Mouse (Mus musculus): ENCODE measurements around the gene Map3k13. TPM values are rescaled to one million over a fixed set of nuclear protein-coding genes. Genes with fewer than 3 reads are reported as not detected.

Gene Map3k13
- polyA plus RNA-seq, 1 experiment = 13.3 TPM

GRCm38 (mm10) chr16:21781895-21782294, 12.3 kb upstream of the Map3k13 start:
- 87% methylated on average over 3 of the region's 3 CpGs for WGBS
- no peak for DNase-seq
- Histone ChIP-seq H3K4me3 (replicated peaks; ENCODE audit: insufficient read depth, low read depth, low read length) (no peak overlapping the region), H3K27me3 (ENCODE audit: control insufficient read depth, insufficient read depth, low read length) (no peaks in the 10 kb centered on the region), H3K27ac (ENCODE audit: insufficient read depth, low read length) (no peak overlapping the region), H3K4me1 (ENCODE audit: control insufficient read depth, insufficient read depth, low read length) (no peaks in the 10 kb centered on the region)
- TF ChIP-seq POLR2A (IDR thresholded peaks at IDR 0.05; ENCODE audit: borderline replicate concordance, insufficient read depth, low read length) (no peak), CTCF (IDR thresholded peaks at IDR 0.05; ENCODE audit: borderline replicate concordance, insufficient read depth, low read depth, low read length) (no peak)

DNA sequence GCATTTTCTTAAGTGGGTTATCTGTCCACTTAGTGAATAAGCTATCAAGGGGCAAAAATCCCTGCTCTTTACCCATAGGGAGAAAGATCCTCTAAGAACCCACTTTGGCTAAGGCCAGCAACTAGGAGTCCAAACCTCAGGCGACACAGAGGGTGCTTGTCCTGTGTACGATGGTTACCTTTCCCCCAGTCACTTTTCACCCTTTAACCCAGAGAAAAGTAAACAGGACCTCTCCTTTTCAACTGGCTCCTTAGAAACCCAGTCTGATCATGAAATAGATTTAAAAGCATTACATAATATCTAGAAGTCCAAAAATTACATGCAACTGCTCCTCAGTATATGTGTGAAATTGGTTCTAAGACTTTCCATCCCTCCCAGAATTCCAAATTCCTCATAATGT, 11.3 kb upstream of the Map3k13 start:
- Histone ChIP-seq H3K4me3 (replicated peaks; ENCODE audit: insufficient read depth, low read depth, low read length) (no peak overlapping the region), H3K4me1 (ENCODE audit: control insufficient read depth, insufficient read depth, low read length) (no peaks in the 10 kb centered on the region), H3K27me3 (ENCODE audit: control insufficient read depth, insufficient read depth, low read length) (no peaks in the 10 kb centered on the region), H3K27ac (ENCODE audit: insufficient read depth, low read length) (no peak overlapping the region)
- TF ChIP-seq POLR2A (IDR thresholded peaks at IDR 0.05; ENCODE audit: borderline replicate concordance, insufficient read depth, low read length) (no peak), CTCF (IDR thresholded peaks at IDR 0.05; ENCODE audit: borderline replicate concordance, insufficient read depth, low read depth, low read length) (no peak)
- no peak for DNase-seq
- 85% methylated on average over 2 of the region's 2 CpGs for WGBS

GRCm38 (mm10) chr16:21785000-21785399, 9.1 kb upstream of the Map3k13 start:
- 77% methylated on average over 4 of the region's 4 CpGs for WGBS
- Histone ChIP-seq H3K4me3 (replicated peaks; ENCODE audit: insufficient read depth, low read depth, low read length) (no peak overlapping the region), H3K4me1 (ENCODE audit: control insufficient read depth, insufficient read depth, low read length) (no peaks in the 10 kb centered on the region), H3K27ac (ENCODE audit: insufficient read depth, low read length) (no peak overlapping the region), H3K27me3 (ENCODE audit: control insufficient read depth, insufficient read depth, low read length) (no peaks in the 10 kb centered on the region)
- DNase-seq = no peak
- TF ChIP-seq POLR2A (IDR thresholded peaks at IDR 0.05; ENCODE audit: borderline replicate concordance, insufficient read depth, low read length) (no peak), CTCF (IDR thresholded peaks at IDR 0.05; ENCODE audit: borderline replicate concordance, insufficient read depth, low read depth, low read length) (no peak)

DNA sequence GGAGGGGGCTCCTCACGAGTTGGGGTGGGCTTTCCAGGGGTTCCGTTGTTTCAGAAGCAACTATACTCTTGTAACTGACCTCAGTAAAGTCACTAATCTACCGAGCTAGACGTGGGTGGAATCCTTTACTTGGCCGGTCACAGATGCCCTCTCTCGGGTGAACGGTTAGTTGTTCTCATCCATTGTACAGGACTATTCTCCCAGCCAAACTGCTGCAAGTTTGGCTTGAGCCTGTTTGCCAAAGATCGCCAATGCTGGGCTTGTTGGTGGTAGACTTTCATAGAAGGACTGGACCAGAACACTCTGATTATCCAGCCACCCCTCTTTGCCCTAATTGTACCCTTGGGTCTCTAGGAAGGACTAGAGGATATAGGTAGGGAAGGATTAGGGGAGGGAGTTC, 7.8 kb upstream of the Map3k13 start:
- Histone ChIP-seq H3K4me1 (ENCODE audit: control insufficient read depth, insufficient read depth, low read length) (no peaks in the 10 kb centered on the region), H3K27me3 (ENCODE audit: control insufficient read depth, insufficient read depth, low read length) (no peaks in the 10 kb centered on the region), H3K4me3 (replicated peaks; ENCODE audit: insufficient read depth, low read depth, low read length) (no peak overlapping the region), H3K27ac (ENCODE audit: insufficient read depth, low read length) (no peak overlapping the region)
- no peak for DNase-seq
- TF ChIP-seq CTCF (IDR thresholded peaks at IDR 0.05; ENCODE audit: borderline replicate concordance, insufficient read depth, low read depth, low read length) (no peak), POLR2A (IDR thresholded peaks at IDR 0.05; ENCODE audit: borderline replicate concordance, insufficient read depth, low read length) (no peak)
- 80% methylated on average over 8 of the region's 8 CpGs for WGBS

- no peak within 1 kb of the TSS for H3K27ac ChIP-seq (ENCODE audit: insufficient read depth, low read length)
- no peak for TF ChIP-seq CTCF (IDR thresholded peaks at IDR 0.05; ENCODE audit: borderline replicate concordance, insufficient read depth, low read depth, low read length)
- peak; percentile 36; the same call in 1 of the 2 replicates for TF ChIP-seq POLR2A (IDR thresholded peaks at IDR 0.05; ENCODE audit: borderline replicate concordance, insufficient read depth, low read length)
- DNase-seq = peak; percentile 66 to 69
- no peaks in the 10 kb centered on the region for H3K27me3 ChIP-seq (ENCODE audit: control insufficient read depth, insufficient read depth, low read length)
- WGBS = 7% methylated on average over 28 of the region's 28 CpGs
- peak within 1 kb of the TSS; percentile 58 for H3K4me3 ChIP-seq (replicated peaks; ENCODE audit: insufficient read depth, low read depth, low read length)
- no peaks in the 10 kb centered on the region for H3K4me1 ChIP-seq (ENCODE audit: control insufficient read depth, insufficient read depth, low read length)
Measured at GRCm38 (mm10) chr16:21787516-21788353, 6.4 kb upstream of the Map3k13 start, which contains the start of gene Ehhadh. TSS of gene Ehhadh (minus strand) at chr16:21787807.

DNA sequence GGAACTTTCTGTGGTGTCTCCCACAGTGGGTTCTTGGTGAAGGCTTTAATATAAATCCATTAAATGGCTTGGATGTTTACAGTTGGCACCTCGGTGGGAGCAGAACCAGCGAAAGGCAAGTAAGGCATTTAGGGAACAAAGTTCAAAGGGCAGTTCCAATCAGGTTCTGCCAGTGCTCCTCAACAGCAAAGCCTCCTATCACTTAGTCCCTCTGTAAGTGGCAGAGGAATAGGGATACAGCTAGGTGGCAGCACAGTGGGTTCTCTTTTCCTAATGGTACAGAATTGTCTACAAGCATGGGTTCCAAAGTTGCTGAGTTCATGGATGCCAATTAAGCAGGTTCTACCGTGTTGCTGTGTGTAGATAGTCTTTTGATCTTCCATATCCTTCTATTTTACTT, 5.6 kb upstream of the Map3k13 start:
- H3K27ac ChIP-seq (ENCODE audit: insufficient read depth, low read length) = no peak overlapping the region
- H3K27me3 ChIP-seq (ENCODE audit: control insufficient read depth, insufficient read depth, low read length) = no peaks in the 10 kb centered on the region
- H3K4me1 ChIP-seq (ENCODE audit: control insufficient read depth, insufficient read depth, low read length) = no peaks in the 10 kb centered on the region
- DNase-seq = no peak
- H3K4me3 ChIP-seq (replicated peaks; ENCODE audit: insufficient read depth, low read depth, low read length) = no peak overlapping the region
- WGBS = 58% methylated on average over 3 of the region's 3 CpGs
- TF ChIP-seq CTCF (IDR thresholded peaks at IDR 0.05; ENCODE audit: borderline replicate concordance, insufficient read depth, low read depth, low read length) (no peak), POLR2A (IDR thresholded peaks at IDR 0.05; ENCODE audit: borderline replicate concordance, insufficient read depth, low read length) (no peak)

DNA sequence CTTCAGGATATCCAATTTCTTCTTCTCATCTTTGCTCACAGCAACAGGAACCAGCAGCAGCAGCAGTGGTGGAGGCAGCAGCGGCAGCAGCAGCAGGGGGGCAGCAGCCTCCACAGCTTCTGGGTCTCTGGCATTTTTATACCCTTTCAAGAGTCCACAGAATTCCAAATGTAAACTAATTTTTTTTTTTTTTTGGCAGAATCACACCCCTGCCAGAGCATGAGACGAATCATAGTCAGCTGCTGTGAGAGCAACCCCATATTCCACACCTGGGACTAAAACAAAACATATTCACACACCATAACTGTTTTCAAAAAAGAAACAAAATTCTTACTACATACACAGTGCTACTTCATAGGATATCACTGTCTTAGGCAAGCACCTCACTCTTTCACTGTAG, 5.0 kb upstream of the Map3k13 start:
- 78% methylated on average over 2 of the region's 2 CpGs for WGBS
- H3K27ac ChIP-seq (ENCODE audit: insufficient read depth, low read length) = no peak overlapping the region
- H3K4me3 ChIP-seq (replicated peaks; ENCODE audit: insufficient read depth, low read depth, low read length) = no peak overlapping the region
- H3K27me3 ChIP-seq (ENCODE audit: control insufficient read depth, insufficient read depth, low read length) = no peaks in the 10 kb centered on the region
- TF ChIP-seq CTCF (IDR thresholded peaks at IDR 0.05; ENCODE audit: borderline replicate concordance, insufficient read depth, low read depth, low read length) (no peak), POLR2A (IDR thresholded peaks at IDR 0.05; ENCODE audit: borderline replicate concordance, insufficient read depth, low read length) (no peak)
- no peaks in the 10 kb centered on the region for H3K4me1 ChIP-seq (ENCODE audit: control insufficient read depth, insufficient read depth, low read length)
- DNase-seq = no peak

GRCm38 (mm10) chr16:21790469-21790868, 3.7 kb upstream of the Map3k13 start:
- TF ChIP-seq POLR2A (IDR thresholded peaks at IDR 0.05; ENCODE audit: borderline replicate concordance, insufficient read depth, low read length) (no peak), CTCF (IDR thresholded peaks at IDR 0.05; ENCODE audit: borderline replicate concordance, insufficient read depth, low read depth, low read length) (no peak)
- H3K27ac ChIP-seq (ENCODE audit: insufficient read depth, low read length) = no peak overlapping the region
- DNase-seq = no peak
- no peak overlapping the region for H3K4me3 ChIP-seq (replicated peaks; ENCODE audit: insufficient read depth, low read depth, low read length)
- 19% methylated on average over 1 of the region's 1 CpGs for WGBS
- no peaks in the 10 kb centered on the region for H3K27me3 ChIP-seq (ENCODE audit: control insufficient read depth, insufficient read depth, low read length)
- peaks cover under 1% of the 10 kb centered on the region; the same call in 1 of the 2 replicates for H3K4me1 ChIP-seq (ENCODE audit: control insufficient read depth, insufficient read depth, low read length)
